Mouse (Mus musculus): ENCODE results near the gene C1qtnf5.

C1qtnf5 gene

DNA sequence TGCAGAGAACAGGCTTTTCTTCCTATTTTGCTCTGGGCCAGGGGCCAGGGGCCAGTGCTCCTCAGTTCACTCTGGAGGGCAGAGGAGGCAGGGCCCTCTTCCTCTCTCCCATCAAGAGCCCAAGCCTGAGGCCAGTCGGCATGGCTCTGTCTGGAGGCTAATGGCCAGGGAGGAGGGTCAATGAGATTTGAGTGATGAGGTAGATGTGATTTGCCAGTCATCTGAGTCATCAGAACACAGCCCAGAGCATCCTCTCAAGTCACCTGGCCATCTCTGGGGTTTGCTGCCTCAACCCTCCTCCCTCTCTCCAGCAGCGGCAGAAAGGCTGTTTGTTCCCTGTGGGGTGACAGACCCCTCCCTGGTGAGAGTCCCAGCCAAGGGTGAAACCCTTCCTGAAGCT is 26.2 kb downstream of the C1qtnf5 start:
- no peak for DNase-seq (ENCODE audit: low read depth)

GRCm38 (mm10) chr9:44134101-44134850 is 27.2 kb downstream of the C1qtnf5 start, which contains the start of gene Mcam:
Mcam (plus strand) TSS chr9:44134469.
- DNase-seq (ENCODE audit: low read depth): no peak

DNA sequence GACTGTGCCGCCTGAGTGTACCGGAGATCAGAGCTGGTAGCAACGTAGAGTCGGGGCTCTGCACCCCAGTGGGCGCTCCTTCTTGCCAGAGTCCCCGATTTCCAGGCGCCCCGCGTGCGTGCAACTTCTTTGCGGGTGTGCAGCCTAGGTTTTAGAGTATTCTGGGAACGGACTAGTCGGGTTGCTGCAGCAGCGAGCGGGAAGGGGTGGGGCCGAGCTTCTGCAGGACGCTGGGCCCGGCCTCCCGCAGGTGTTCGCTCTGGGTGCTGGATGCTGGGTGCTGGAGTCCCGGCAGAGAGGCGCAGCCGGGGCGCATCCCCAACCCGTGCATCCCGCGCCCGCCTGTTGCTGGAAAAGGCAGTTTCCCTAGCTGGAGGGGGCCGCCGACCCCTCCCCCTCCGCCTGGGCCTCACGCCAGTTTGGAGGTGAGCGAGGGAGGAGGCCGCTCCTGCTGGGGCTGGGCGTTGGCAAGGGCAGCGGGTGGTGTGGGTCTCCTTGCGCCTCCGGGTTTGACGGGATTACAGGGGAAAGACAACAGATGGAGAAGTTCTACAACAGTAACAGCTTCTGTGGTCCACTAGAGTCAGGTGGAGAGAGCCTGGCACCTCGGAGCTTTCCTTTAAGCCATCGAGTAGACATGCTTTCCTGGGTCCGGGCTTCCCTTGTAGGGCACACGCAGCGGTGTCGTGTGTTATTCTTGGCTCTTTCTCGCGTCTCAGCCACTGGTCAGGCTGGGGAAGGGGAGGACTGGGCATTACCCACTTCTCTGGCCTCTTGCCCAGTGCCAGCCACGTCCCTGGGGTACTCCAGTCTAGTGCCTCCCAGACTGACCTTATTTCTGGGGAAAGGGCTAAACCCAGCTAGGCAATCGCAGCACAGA is 28.0 kb downstream of the C1qtnf5 start:
- DNase-seq (ENCODE audit: low read depth): no peak

GRCm38 (mm10) chr9:44135731-44136411 is 28.8 kb downstream of the C1qtnf5 start:
- DNase-seq (ENCODE audit: low read depth): no peak

GRCm38 (mm10) chr9:44137846-44138245 is 30.8 kb downstream of the C1qtnf5 start:
- no peak for DNase-seq (ENCODE audit: low read depth)

- no peak for DNase-seq (ENCODE audit: low read depth)
These were observed 34.9 kb downstream of the C1qtnf5 start for GRCm38 (mm10) chr9:44141951-44142350.

- no peak for DNase-seq (ENCODE audit: low read depth)
These were observed 36.4 kb downstream of the C1qtnf5 start for GRCm38 (mm10) chr9:44143421-44143820.

DNA sequence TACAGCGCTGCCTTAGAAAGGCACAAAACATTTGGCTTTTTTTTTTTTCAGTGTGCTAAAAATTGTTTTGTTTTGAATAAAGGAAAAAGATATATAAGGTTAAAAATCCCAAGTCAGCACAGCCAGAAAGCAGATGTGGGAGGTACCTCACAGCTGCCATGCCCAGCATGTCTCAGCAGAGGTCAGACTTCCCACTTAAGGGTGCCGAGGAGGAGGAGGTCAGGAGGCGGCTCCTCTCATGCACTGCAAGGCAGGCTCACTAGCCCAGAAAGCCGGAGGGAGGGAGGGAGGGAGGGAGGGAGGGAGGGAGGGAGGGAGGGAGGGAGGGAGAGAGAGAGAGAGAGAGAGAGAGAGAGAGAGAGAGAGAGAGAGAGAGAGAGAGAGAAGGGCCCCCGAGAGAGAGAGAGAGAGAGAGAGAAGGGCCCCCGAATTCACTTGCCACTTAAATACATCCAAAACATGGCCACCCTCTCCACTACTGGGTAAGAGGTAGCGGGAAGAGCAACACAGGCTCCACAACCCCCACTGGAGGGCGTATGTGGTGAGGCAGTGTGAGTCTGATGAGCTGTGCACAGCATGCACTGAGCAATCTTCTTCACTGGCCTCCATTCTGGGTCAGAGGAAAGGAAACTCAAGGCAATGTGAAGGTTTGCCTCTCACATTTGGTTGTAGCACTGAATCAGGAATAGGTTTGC is 37.1 kb downstream of the C1qtnf5 start:
- no peak for DNase-seq (ENCODE audit: low read depth)

- no peak for DNase-seq (ENCODE audit: low read depth)
These were observed 37.6 kb downstream of the C1qtnf5 start for GRCm38 (mm10) chr9:44144718-44145060.

DNA sequence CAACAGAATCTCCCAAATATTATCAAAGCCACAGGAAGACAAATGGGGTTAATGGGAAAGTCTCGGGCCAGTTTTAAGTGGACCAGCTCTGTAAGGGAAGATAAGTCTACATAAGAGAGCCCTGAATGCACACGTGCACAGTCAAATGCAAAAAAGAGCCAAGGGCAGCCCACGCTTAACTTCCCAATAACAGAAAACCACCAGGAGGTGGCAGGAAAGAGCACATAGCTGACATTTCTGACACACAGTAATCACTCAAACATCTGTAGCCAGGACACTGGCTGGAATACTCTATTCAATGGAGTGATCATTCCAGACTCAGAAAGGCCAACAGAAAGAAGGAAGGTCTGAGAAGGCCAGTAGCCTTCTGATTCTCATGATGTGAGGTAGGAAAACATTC is 40.2 kb downstream of the C1qtnf5 start:
- no peak for DNase-seq (ENCODE audit: low read depth)

Data from fibroblast of lung, adult 2 months (primary cell).